Mouse (Mus musculus): ENCODE measurements at regions not wholly inside any gene's neighbourhood (a gene's known extent, or its start where the extent isn't known, plus 50 kb on each side); places are given as distances from the start of the nearest gene placed in this dataset.

GRCm38 (mm10) chr15:62266025-62266424, 1343.2 kb upstream of the A1bg start:
- no peak for ATAC-seq (replicated peaks; ENCODE audit: poor library complexity)

DNA sequence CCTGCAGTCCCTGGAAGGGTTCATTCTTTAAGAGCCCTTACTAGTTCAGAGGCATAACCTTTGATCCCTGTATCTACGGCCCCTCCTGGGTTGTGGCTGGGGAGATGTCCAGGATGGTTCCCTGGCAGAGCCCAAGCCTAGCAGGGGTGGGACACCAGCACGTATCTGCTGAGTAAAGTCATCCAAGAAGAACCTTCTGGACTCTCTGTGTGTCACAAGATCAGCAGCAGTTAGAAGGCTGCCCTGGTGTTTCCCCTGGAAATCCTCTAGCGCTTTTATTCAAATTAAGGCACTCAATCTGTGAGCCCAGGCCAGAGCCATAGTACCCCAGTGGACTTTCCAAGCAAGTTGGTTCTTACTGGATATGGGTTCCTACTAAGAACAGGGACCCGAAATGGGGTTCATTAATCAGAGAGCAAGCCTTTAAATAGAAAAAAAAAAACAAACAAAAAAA, 1342.7 kb upstream of the A1bg start:
- no peak for ATAC-seq (replicated peaks; ENCODE audit: poor library complexity)

- no peak for ATAC-seq (replicated peaks; ENCODE audit: poor library complexity)
Observed at GRCm38 (mm10) chr15:62264966-62265365, 1342.2 kb upstream of the A1bg start.

DNA sequence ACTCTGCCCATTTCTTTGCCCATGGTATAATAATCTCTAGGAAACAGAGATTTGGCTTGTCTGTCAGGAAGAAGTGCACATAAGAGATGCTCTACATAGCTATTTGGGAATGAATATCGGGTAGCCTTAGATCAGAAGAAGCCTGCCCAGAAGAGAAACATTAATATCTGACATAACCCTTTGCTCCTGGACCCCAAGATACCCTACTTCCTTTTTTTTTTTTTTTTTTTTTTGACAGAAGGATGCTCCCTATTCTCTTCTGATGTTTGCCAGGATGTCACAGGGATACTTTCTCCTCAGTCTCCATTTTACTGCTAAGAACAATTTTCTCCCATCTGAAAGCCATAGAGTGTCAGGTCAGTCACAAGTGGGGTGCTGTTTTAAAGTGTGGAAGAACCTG, 1341.4 kb upstream of the A1bg start:
- no peak for ATAC-seq (replicated peaks; ENCODE audit: poor library complexity)

GRCm38 (mm10) chr15:62262487-62262886, 1339.7 kb upstream of the A1bg start:
- ATAC-seq (replicated peaks; ENCODE audit: poor library complexity): no peak

DNA sequence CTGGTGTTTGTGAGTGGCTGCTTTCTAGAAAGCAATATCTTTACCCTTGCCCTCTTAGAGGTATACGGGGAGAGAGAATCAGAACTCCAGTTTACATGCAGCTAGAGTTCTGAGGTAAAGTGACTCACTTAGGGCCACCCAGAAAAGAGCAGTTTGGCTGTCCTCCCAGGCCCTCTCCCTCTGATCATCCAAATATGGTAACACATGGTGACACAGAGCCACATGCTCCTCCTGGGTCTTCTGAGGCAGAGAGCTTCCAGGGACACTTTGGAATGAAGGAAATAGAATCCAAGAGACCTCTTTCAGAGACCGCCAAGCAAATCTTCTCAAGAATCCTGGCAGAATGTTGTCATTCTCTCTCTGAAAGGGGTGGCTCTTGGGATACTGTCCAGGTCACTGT, 1338.7 kb upstream of the A1bg start:
- no peak for ATAC-seq (replicated peaks; ENCODE audit: poor library complexity)

GRCm38 (mm10) chr15:62258611-62259010, 1335.8 kb upstream of the A1bg start:
- no peak for ATAC-seq (replicated peaks; ENCODE audit: poor library complexity)

- ATAC-seq (replicated peaks; ENCODE audit: poor library complexity): no peak
Observed at GRCm38 (mm10) chr15:62257955-62258354, 1335.1 kb upstream of the A1bg start.

- peak; percentile 58; the same call in 1 of the 2 replicates for ATAC-seq (replicated peaks; ENCODE audit: poor library complexity)
Observed at GRCm38 (mm10) chr15:62257110-62257667, 1334.4 kb upstream of the A1bg start.

- no peak for ATAC-seq (replicated peaks; ENCODE audit: poor library complexity)
Observed at GRCm38 (mm10) chr15:62255571-62255970, 1332.8 kb upstream of the A1bg start.

GRCm38 (mm10) chr15:62253724-62254123, 1330.9 kb upstream of the A1bg start:
- no peak for ATAC-seq (replicated peaks; ENCODE audit: poor library complexity)

DNA sequence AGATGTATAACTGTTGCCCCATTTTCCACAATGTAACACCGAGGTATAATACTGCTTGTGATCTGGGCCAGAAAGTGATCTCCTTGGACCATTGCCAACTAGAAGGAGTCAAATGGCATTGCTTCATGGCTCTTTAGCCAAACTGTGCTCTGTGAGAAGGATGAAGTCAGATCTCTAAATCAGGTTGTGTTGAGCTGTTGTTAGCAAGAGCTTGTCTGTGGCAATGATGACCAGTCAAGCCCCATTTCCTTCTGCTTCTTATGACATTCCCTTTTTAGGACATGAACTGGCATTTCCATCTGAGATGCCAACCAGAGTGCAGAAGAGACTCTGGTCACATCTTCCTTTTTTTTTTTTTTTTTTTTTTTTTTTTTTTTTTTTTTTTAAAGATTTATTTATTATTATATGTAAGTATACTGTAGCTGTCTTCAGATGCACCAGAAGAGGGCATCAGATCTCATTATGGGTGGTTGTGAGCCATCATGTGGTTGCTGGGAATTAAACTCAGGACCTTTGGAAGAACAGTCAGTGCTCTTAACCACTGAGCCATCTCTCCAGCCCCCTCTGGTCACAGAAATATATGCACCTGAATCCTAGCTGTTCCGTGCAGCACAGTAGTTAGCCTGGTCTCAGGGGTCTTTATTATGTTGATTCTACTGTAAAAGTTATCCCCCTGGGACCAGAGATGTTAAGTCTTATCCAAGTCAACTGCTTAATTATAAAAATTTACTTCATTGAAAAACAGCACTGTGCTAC, 1329.4 kb upstream of the A1bg start:
- ATAC-seq (replicated peaks; ENCODE audit: poor library complexity): peak; percentile 57

- no peak for ATAC-seq (replicated peaks; ENCODE audit: poor library complexity)
Observed at GRCm38 (mm10) chr15:62249436-62249835, 1326.6 kb upstream of the A1bg start.

GRCm38 (mm10) chr15:62246561-62247079, 1323.8 kb upstream of the A1bg start:
- no peak for ATAC-seq (replicated peaks; ENCODE audit: poor library complexity)

DNA sequence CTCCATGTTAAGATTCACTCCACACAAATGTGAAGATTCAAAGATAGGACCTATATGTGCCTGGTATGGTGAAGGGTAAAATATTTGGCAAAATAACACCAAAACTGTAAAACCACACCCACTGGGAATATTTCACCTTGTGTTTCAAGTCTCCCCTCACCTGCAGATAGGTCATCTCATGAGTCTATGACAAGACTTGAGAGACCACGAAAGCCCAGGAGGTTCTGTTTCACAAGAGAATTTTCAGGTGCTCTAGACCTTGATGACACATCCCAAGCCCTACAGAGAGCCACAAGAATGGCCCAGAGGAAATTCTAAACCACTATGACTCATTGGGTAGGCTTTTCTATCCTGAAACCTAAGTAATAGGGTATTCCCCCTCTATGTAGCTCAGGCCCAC, 1322.4 kb upstream of the A1bg start:
- ATAC-seq (replicated peaks; ENCODE audit: poor library complexity): no peak

- no peak for ATAC-seq (replicated peaks; ENCODE audit: poor library complexity)
Observed at GRCm38 (mm10) chr15:62244819-62245218, 1322.0 kb upstream of the A1bg start.

- ATAC-seq (replicated peaks; ENCODE audit: poor library complexity): peak; percentile 23; the same call in 1 of the 2 replicates
Observed at GRCm38 (mm10) chr15:62240031-62240430, 1317.2 kb upstream of the A1bg start.

DNA sequence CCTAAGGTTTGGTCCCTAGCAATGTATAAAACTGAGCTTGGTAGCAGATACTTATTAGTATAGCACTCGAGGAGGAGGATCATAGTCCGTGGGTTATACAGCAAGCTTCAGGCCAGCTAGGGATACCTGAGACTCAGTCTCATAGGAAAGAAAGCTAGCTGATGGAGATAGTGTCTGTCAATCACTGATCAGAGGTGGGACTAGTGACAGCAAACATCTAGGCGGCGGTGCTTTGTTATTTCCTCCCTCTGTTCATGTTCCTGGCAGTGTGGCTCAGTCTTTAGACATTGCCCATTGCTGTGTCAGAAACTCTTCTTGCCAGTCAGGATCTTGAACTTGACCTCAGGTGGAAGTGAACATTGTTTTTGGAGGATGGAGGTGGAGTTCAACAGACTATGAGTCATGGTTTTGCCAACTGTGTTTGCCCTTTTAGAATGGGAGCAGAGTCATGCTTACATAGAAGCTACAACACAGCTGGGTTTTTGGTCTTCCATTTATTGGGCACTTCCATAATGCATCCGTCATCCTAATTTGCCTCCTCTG, 1315.8 kb upstream of the A1bg start:
- no peak for ATAC-seq (replicated peaks; ENCODE audit: poor library complexity)

DNA sequence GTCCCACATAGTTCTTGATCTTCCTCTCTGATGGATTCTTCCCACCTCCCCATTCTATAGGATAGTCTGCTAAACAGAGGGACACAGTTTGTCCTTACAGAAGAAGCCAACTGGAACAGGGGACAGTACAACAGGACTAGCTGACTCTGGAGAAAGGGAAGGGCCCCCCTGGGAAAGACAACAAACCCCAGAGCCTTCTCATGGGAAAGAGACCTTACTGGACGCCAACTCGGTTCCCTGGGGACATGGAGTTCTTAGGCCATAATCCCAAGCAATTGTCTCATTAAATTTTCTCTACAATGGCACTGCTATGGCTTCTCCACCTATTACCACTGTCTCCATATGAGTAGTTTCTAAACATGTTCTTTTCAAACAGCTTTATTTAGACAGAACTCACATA, 1313.2 kb upstream of the A1bg start:
- ATAC-seq (replicated peaks; ENCODE audit: poor library complexity): no peak

GRCm38 (mm10) chr15:62234182-62234760, 1311.5 kb upstream of the A1bg start:
- no peak for ATAC-seq (replicated peaks; ENCODE audit: poor library complexity)

GRCm38 (mm10) chr15:62233154-62233553, 1310.3 kb upstream of the A1bg start:
- no peak for ATAC-seq (replicated peaks; ENCODE audit: poor library complexity)

DNA sequence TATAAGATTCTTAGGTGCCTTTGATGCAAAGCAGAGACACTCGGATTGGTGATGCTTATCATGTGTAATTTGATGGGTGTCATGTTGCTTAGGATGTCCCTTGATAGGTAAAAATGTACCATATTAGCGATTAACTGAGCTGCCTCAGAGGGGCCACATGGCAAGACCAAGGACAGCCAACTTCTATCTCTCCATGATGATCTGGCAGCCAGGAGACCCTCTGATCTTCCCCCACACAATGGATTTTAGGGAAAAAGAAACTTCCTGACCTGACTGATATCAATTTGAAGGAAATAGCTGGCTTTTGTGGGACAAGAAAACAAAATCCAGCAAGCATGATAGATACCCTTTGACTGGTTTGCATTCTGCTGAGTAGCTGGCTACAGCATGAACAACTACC, 1308.9 kb upstream of the A1bg start:
- no peak for ATAC-seq (replicated peaks; ENCODE audit: poor library complexity)

Data from megakaryocyte progenitor cell, adult 5-6 weeks (primary cell).